Mouse (Mus musculus): ENCODE data around the gene Man1c1.

Man1c1 gene

GRCm38 (mm10) chr4:134601404-134601803 lies 102.7 kb downstream of the Man1c1 start:
- DNase-seq, result no peak

- DNase-seq, result no peak
These were observed 103.3 kb downstream of the Man1c1 start for GRCm38 (mm10) chr4:134600777-134601176.

GRCm38 (mm10) chr4:134600060-134600459 lies 104.0 kb downstream of the Man1c1 start:
- DNase-seq, result no peak

- no peak for DNase-seq
These were observed 107.0 kb downstream of the Man1c1 start for GRCm38 (mm10) chr4:134596816-134597692.

GRCm38 (mm10) chr4:134594731-134595439 lies 109.2 kb downstream of the Man1c1 start:
- no peak for DNase-seq

GRCm38 (mm10) chr4:134592442-134592841 lies 111.6 kb downstream of the Man1c1 start:
- DNase-seq, result no peak

- DNase-seq, result peak; percentile 92
These were observed 112.5 kb downstream of the Man1c1 start for GRCm38 (mm10) chr4:134591506-134592061.

- no peak for DNase-seq
These were observed 113.7 kb downstream of the Man1c1 start for GRCm38 (mm10) chr4:134590227-134590926.

GRCm38 (mm10) chr4:134589786-134590185 lies 114.3 kb downstream of the Man1c1 start:
- no peak for DNase-seq

- DNase-seq, result no peak
These were observed 115.1 kb downstream of the Man1c1 start for GRCm38 (mm10) chr4:134588951-134589350.

- no peak for DNase-seq
These were observed 115.8 kb downstream of the Man1c1 start for GRCm38 (mm10) chr4:134588287-134588686.

- DNase-seq, result no peak
These were observed 116.4 kb downstream of the Man1c1 start for GRCm38 (mm10) chr4:134587636-134588197.

- DNase-seq, result no peak
These were observed 117.5 kb downstream of the Man1c1 start for GRCm38 (mm10) chr4:134586631-134587030.

GRCm38 (mm10) chr4:134586126-134586525 lies 118.0 kb downstream of the Man1c1 start:
- DNase-seq, result no peak

- DNase-seq, result no peak
These were observed 120.6 kb downstream of the Man1c1 start for GRCm38 (mm10) chr4:134583513-134583912.

- DNase-seq, result no peak
These were observed 122.7 kb downstream of the Man1c1 start for GRCm38 (mm10) chr4:134581365-134581764.

- DNase-seq, result no peak
These were observed 123.5 kb downstream of the Man1c1 start for GRCm38 (mm10) chr4:134580351-134581148.

- DNase-seq, result no peak
These were observed 124.5 kb downstream of the Man1c1 start for GRCm38 (mm10) chr4:134579620-134580019.

- DNase-seq, result no peak
These were observed 124.9 kb downstream of the Man1c1 start for GRCm38 (mm10) chr4:134579212-134579611.

- no peak for DNase-seq
These were observed 125.7 kb downstream of the Man1c1 start for GRCm38 (mm10) chr4:134578407-134578806.

- no peak for DNase-seq
These were observed 126.8 kb downstream of the Man1c1 start for GRCm38 (mm10) chr4:134577281-134577680.

GRCm38 (mm10) chr4:134575486-134575885 lies 128.6 kb downstream of the Man1c1 start:
- DNase-seq, result no peak

All from kidney, adult 18-20 months (tissue).